Mouse (Mus musculus): ENCODE measurements around the gene Acta1.

DNA sequence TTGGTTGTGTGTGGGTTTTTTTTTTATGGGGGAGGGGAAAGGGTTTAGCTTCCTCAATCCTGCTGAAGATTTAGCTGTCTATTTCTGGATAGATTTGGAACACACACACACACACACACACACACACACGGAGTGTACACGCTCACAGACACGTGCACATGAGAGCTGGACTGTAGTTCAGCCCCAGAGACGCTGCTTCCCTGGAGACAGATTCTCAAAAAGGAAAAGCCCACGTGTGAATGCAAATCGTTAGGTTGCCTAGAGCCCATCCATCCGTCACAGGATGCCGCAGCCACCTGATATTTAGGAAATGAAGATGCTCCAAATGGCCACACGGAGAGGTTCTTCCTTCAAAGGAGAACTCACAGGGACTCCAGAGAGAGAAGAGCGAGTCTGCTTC lies 14.3 kb downstream of the Acta1 start:
- TF ChIP-seq EP300 (IDR thresholded peaks at IDR 0.05) (no peak), CTCF (IDR thresholded peaks at IDR 0.05) (no peak)

Data from lung, postnatal 0 days (tissue).